Mouse (Mus musculus) CH12.LX (cell line): ENCODE data around the gene Stk32c. TPM values are rescaled to one million over a fixed set of nuclear protein-coding genes. Genes with fewer than 3 reads are reported as not detected.

Experiments used
- DNase-seq: peaks from one replicate; pipeline ENCODE4 v3.0.0-alpha.2; 2013; ENCODE audit errors: extremely low read depth
- H3K27ac ChIP-seq: 2 replicates; pipeline ENCODE4 v1.5.1; 2012; ENCODE audit warnings: low read depth, mild to moderate bottlenecking, control low read depth, moderate library complexity; ENCODE audit not compliant: insufficient read depth
- H3K27me3 ChIP-seq: replicated peaks from 2 replicates; pipeline ENCODE3; 2012; ENCODE audit warnings: inconsistent platforms
- H3K36me3 ChIP-seq, 2 experiments: replicated peaks in 1 of 2; 2 replicates each; pipeline versions ENCODE3 to v1.6.1; 2012; ENCODE audit warnings: inconsistent platforms in 1 of 2, low read length in 1 of 2, mild to moderate bottlenecking in 1 of 2, mixed read lengths in 1 of 2, moderate library complexity in 1 of 2; ENCODE audit not compliant: control insufficient read depth in 1 of 2, insufficient read depth in 1 of 2
- H3K4me1 ChIP-seq, 2 experiments: 2 replicates each; pipeline ENCODE4 v1.6.1; 2012; ENCODE audit warnings: inconsistent platforms in 1 of 2, moderate library complexity in 1 of 2; ENCODE audit not compliant: insufficient read depth in 2 of 2, control insufficient read depth in 1 of 2
- H3K4me2 ChIP-seq: 2 replicates; pipeline ENCODE4 v1.6.1; 2012; ENCODE audit warnings: low read depth, mild to moderate bottlenecking, control low read depth; ENCODE audit not compliant: poor library complexity, insufficient read depth, severe bottlenecking
- H3K4me3 ChIP-seq, 3 experiments: fragments of 150-350 bp in 1 of 3; sonication (generic) in 1 of 3; replicated peaks in 1 of 3; 2 replicates each; pipeline versions ENCODE3 to v1.5.1; 2011 to 2012; ENCODE audit warnings: low read depth in 2 of 3, low read length in 2 of 3, mild to moderate bottlenecking in 2 of 3, moderate library complexity in 2 of 3, control low read depth in 1 of 3, improper control_type of control experiment in 1 of 3, inconsistent platforms in 1 of 3, mixed read lengths in 1 of 3; ENCODE audit not compliant: poor library complexity in 1 of 3
- H3K79me2 ChIP-seq: replicated peaks from 2 replicates; pipeline ENCODE4 v1.6.1; 2012; ENCODE audit warnings: mild to moderate bottlenecking, moderate library complexity; ENCODE audit not compliant: control insufficient read depth, poor library complexity, insufficient read depth, severe bottlenecking; ENCODE audit errors: extremely low read depth
- H3K9ac ChIP-seq: 2 replicates; pipeline ENCODE4 v1.6.1; 2012; ENCODE audit warnings: low read depth, mild to moderate bottlenecking, control low read depth, moderate library complexity; ENCODE audit not compliant: insufficient read depth
- H3K9me3 ChIP-seq: replicated peaks from 2 replicates; pipeline ENCODE3; 2012; ENCODE audit warnings: low read length, inconsistent platforms, mixed read lengths
- BHLHE40 ChIP-seq: IDR thresholded peaks from 2 replicates; pipeline ENCODE4 v1.6.1; 2011; ENCODE audit warnings: mild to moderate bottlenecking, low read depth, low read length, improper control_type of control experiment
- CHD1 ChIP-seq: IDR thresholded peaks from 2 replicates; pipeline ENCODE4 v1.6.1; 2012; ENCODE audit warnings: low read depth, low read length, improper control_type of control experiment, inconsistent platforms
- CHD2 ChIP-seq: IDR thresholded peaks from 2 replicates; pipeline ENCODE4 v1.6.1; 2011; ENCODE audit warnings: low read length, improper control_type of control experiment
- CTCF ChIP-seq, 2 experiments: IDR thresholded peaks in 1 of 2; conservative IDR thresholded peaks in 1 of 2; 2 replicates each; pipeline ENCODE4 v1.5.1; 2011 to 2012; ENCODE audit warnings: low read depth in 2 of 2, low read length in 2 of 2, improper control_type of control experiment in 1 of 2, inconsistent platforms in 1 of 2, mild to moderate bottlenecking in 1 of 2, moderate library complexity in 1 of 2
- E2F4 ChIP-seq: IDR thresholded peaks from 2 replicates; pipeline ENCODE4 v1.6.1; 2011; ENCODE audit warnings: low read depth, low read length, improper control_type of control experiment; ENCODE audit not compliant: insufficient replicate concordance
- ELF1 ChIP-seq: IDR thresholded peaks from 2 replicates; pipeline ENCODE4 v1.6.1; 2014; ENCODE audit warnings: low read depth, mild to moderate bottlenecking, inconsistent platforms, low read length, improper control_type of control experiment
- EP300 ChIP-seq: IDR thresholded peaks from 2 replicates; pipeline ENCODE4 v1.6.1; 2011; ENCODE audit warnings: low read length, improper control_type of control experiment
- ETS1 ChIP-seq: conservative IDR thresholded peaks from 2 replicates; pipeline ENCODE4 v1.6.1; 2012; ENCODE audit warnings: low read depth, mild to moderate bottlenecking, inconsistent platforms, low read length, improper control_type of control experiment, moderate library complexity
- HCFC1 ChIP-seq: IDR thresholded peaks from 2 replicates; pipeline ENCODE4 v1.6.1; 2012; ENCODE audit warnings: low read depth, mild to moderate bottlenecking, inconsistent platforms, low read length, improper control_type of control experiment
- JUN ChIP-seq: IDR thresholded peaks from 2 replicates; pipeline ENCODE4 v1.6.1; 2011; ENCODE audit warnings: low read depth, mild to moderate bottlenecking, low read length, improper control_type of control experiment, moderate library complexity; ENCODE audit not compliant: insufficient read depth
- JUND ChIP-seq: conservative IDR thresholded peaks from 2 replicates; pipeline ENCODE4 v1.6.1; 2011; ENCODE audit warnings: low read depth, low read length, improper control_type of control experiment
- KAT2A ChIP-seq: IDR thresholded peaks from 2 replicates; pipeline ENCODE4 v1.6.1; 2012; ENCODE audit warnings: low read length, improper control_type of control experiment, inconsistent platforms; ENCODE audit not compliant: insufficient replicate concordance
- MAFK ChIP-seq: IDR thresholded peaks from 2 replicates; pipeline ENCODE4 v1.6.1; 2011; ENCODE audit warnings: low read length, improper control_type of control experiment; ENCODE audit not compliant: insufficient replicate concordance
- MEF2A ChIP-seq: IDR thresholded peaks from 2 replicates; pipeline ENCODE4 v1.6.1; 2014; ENCODE audit warnings: low read depth, mild to moderate bottlenecking, inconsistent platforms, low read length, improper control_type of control experiment, borderline replicate concordance
- MXI1 ChIP-seq: IDR thresholded peaks from 2 replicates; pipeline ENCODE4 v1.6.1; 2011; ENCODE audit warnings: mild to moderate bottlenecking, low read depth, low read length, improper control_type of control experiment
- NELFE ChIP-seq: IDR thresholded peaks from 2 replicates; pipeline ENCODE4 v1.6.1; 2011; ENCODE audit warnings: low read depth, low read length, improper control_type of control experiment
- NRF1 ChIP-seq: IDR thresholded peaks from 2 replicates; pipeline ENCODE4 v1.6.1; 2014; ENCODE audit warnings: low read depth, mild to moderate bottlenecking, inconsistent platforms, low read length, improper control_type of control experiment, moderate library complexity
- PAX5 ChIP-seq: IDR thresholded peaks from 2 replicates; pipeline ENCODE4 v1.6.1; 2012; ENCODE audit warnings: low read length, inconsistent platforms, mixed read lengths
- POLR2A ChIP-seq: IDR thresholded peaks from 2 replicates; pipeline ENCODE4 v1.6.1; 2011; ENCODE audit warnings: low read depth, mild to moderate bottlenecking, improper control_type of control experiment, low read length
- POLR2AphosphoS2 ChIP-seq: IDR thresholded peaks from 2 replicates; pipeline ENCODE4 v1.6.1; 2011; ENCODE audit warnings: low read depth, low read length, improper control_type of control experiment
- RAD21 ChIP-seq: IDR thresholded peaks from 2 replicates; pipeline ENCODE4 v1.6.1; 2011; ENCODE audit warnings: low read depth, mild to moderate bottlenecking, low read length, improper control_type of control experiment, moderate library complexity
- RCOR1 ChIP-seq: conservative IDR thresholded peaks from 2 replicates; pipeline ENCODE4 v1.6.1; 2012; ENCODE audit warnings: low read depth, mild to moderate bottlenecking, inconsistent platforms, low read length, improper control_type of control experiment
- SMC3 ChIP-seq: IDR thresholded peaks from 2 replicates; pipeline ENCODE4 v1.6.1; 2011; ENCODE audit warnings: low read depth, low read length, improper control_type of control experiment
- TCF12 ChIP-seq: IDR thresholded peaks from 2 replicates; pipeline ENCODE4 v1.6.1; 2014; ENCODE audit warnings: low read depth, mild to moderate bottlenecking, inconsistent platforms, low read length, improper control_type of control experiment
- UBTF ChIP-seq: IDR thresholded peaks from 2 replicates; pipeline ENCODE4 v1.6.1; 2012; ENCODE audit warnings: low read depth, mild to moderate bottlenecking, inconsistent platforms, low read length, improper control_type of control experiment, moderate library complexity
- USF2 ChIP-seq: conservative IDR thresholded peaks from 2 replicates; pipeline ENCODE4 v1.6.1; 2011; ENCODE audit warnings: low read depth, low read length, improper control_type of control experiment
- ZC3H11A ChIP-seq: IDR thresholded peaks from 2 replicates; pipeline ENCODE4 v1.6.1; 2012; ENCODE audit warnings: low read depth, mild to moderate bottlenecking, inconsistent platforms, low read length, improper control_type of control experiment
- ZMIZ1 ChIP-seq: IDR thresholded peaks from 2 replicates; pipeline ENCODE4 v1.6.1; 2012; ENCODE audit warnings: low read depth, mild to moderate bottlenecking, inconsistent platforms, low read length, improper control_type of control experiment
- ZNF384 ChIP-seq: IDR thresholded peaks from 2 replicates; pipeline ENCODE4 v1.6.1; 2012; ENCODE audit warnings: low read depth, low read length, improper control_type of control experiment, inconsistent platforms
- dilution Hi-C: fragments of 300-500 bp; cut with MboI; formaldehyde crosslinking; loops from 2 replicates; pipeline ENCODE4 v1.14.3; 2020; ENCODE audit warnings: low sequenced_read_pairs; ENCODE audit not compliant: extremely low pct_unique_long_range_greater_than_20kb, extremely low pct_ligation_motif_present
- in situ Hi-C: fragments of 300-500 bp; cut with MboI; formaldehyde crosslinking; loops from 3 replicates; pipeline ENCODE4 v1.14.3; 2019; ENCODE audit warnings: low sequenced_read_pairs, low pct_ligation_motif_present, low pct_unique_long_range_greater_than_20kb, mixed read lengths
- polyA plus RNA-seq: library from polyadenylated mRNA; unstranded; fragments of >175 nt; gene quantifications from 2 replicates; pipeline ENCODE4 v1.2.1, GENCODE M21; 2012; ENCODE audit warnings: low read depth; ENCODE audit not compliant: insufficient read length
- total RNA-seq, 2 experiments: library from RNA; depleted of rRNA; stranded (reverse); fragments of 300-350 nt in 1 of 2; fragments of >200 nt in 1 of 2; gene quantifications; 2 replicates each; pipeline ENCODE4 v1.2.3; 2012 to 2014

Stk32c gene
- total and polyA plus RNA-seq, 3 experiments: not detected

GRCm38 (mm10) chr7:139219486-139219885, 6.4 kb upstream of the Stk32c start:
- Histone ChIP-seq H3K79me2 (no peaks in the 10 kb centered on the region), H3K27me3 (peaks cover 88% of the 10 kb centered on the region), H3K27ac (no peak overlapping the region), H3K9me3 (no peaks in the 10 kb centered on the region), H3K36me3 (no peaks in the 10 kb centered on the region), H3K9ac (no peak overlapping the region), H3K4me2 (no peak overlapping the region), H3K4me3 (no peak overlapping the region), H3K4me1 (no peaks in the 10 kb centered on the region)
- TF ChIP-seq JUND (no peak), ELF1 (no peak), NELFE (no peak), SMC3 (no peak), MEF2A (no peak), ZMIZ1 (no peak), BHLHE40 (no peak), MXI1 (no peak), ETS1 (no peak), KAT2A (no peak), UBTF (no peak), RAD21 (no peak), NRF1 (no peak), USF2 (no peak), TCF12 (no peak), ZC3H11A (no peak), CHD1 (no peak), HCFC1 (no peak), CTCF (conservative IDR thresholded peaks at IDR 0.05 in 1 of 2, IDR thresholded peaks at IDR 0.05 in 1 of 2; ENCODE audit: low read depth in 2 of 2, low read length in 2 of 2) (no peak)
- dilution Hi-C loops (no loop called here), in situ Hi-C loops (no loop called here)
- DNase-seq: no peak

- no peak overlapping the region for H3K4me3 ChIP-seq
- H3K9ac ChIP-seq: no peak overlapping the region
- H3K36me3 ChIP-seq: no peaks in the 10 kb centered on the region
- in situ Hi-C loops (no loop called here), dilution Hi-C loops (no loop called here)
- peaks cover 88% of the 10 kb centered on the region for H3K27me3 ChIP-seq
- no peak overlapping the region for H3K4me2 ChIP-seq
- no peak for TF ChIP-seq JUN
- no peak for TF ChIP-seq E2F4
- no peak for TF ChIP-seq MXI1
- TF ChIP-seq PAX5: no peak
- no peak for TF ChIP-seq MAFK
- TF ChIP-seq POLR2AphosphoS2: no peak
- no peak for TF ChIP-seq CHD2
- no peak for TF ChIP-seq HCFC1
- TF ChIP-seq ZNF384: no peak
- no peak for TF ChIP-seq EP300
- no peak for TF ChIP-seq SMC3
- no peak for TF ChIP-seq NELFE
- TF ChIP-seq JUND: no peak
- no peak for TF ChIP-seq RCOR1
- no peak for TF ChIP-seq TCF12
- no peak for TF ChIP-seq POLR2A
- no peak for TF ChIP-seq ETS1
- TF ChIP-seq USF2: no peak
- H3K4me1 ChIP-seq: 0 out of 4 replicates have a peak, but pooled peaks cover 0 to under 1% of the 10 kb centered on the region in 2 experiments
- H3K9me3 ChIP-seq: no peaks in the 10 kb centered on the region
- DNase-seq: no peak
- H3K27ac ChIP-seq: no peak overlapping the region
- H3K79me2 ChIP-seq: no peaks in the 10 kb centered on the region
These were observed 5.7 kb upstream of the Stk32c start for GRCm38 (mm10) chr7:139218641-139219415.
